10 mouse cellular contexts compared by ENCODE assay signal in the genomic region with DNA sequence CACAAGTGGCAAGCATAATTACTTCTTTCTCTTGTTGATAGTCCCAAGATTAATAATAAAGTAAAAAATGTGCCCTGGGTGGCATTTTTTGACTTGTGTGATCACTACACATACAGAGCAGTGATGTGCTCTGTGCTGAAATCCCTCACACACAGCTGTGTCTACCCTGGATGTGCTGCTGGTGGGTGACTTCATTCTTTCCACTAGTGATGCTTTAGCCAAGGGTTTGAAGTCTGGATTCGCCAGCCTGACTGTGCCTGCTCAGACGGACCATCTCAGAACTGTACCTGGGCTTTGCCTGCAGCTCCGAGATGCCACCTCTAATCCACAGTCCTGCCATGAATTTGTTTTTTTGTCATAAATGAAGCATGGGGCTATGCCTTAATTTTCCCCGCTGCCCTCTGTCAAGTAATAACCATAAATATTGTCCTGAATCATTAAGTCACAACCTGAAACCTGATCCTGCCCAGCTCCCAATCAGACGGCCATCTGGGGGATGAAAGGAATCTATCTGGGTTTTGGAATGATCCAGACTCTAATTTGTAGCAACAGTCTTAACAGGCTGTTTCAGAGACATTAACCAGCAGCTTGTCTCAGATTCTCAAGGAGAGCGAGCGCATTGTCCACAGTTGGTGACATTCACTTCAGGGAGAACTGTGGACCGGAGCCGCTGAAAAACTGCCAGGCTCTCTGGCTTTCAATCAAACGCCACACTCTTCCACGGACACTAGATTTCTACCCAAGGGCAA.
A peak's percentile ranks its signal among the peaks of the same experiment; 100 is the strongest.
DNase-seq lines count a peak whose midpoint lies in the region; ATAC-seq and TF ChIP-seq lines count a peak whose summit lies in the region.
"Had no signal": no experiment of that assay in that cellular context is flagged by ENCODE, and none has a peak within 500 bp of the region (broad histone marks: within the 10 kb centered on the region; RNA-seq: fewer than 3 reads in every experiment).

No protein-coding gene starts in this region.

- WGBS in kidney, embryonic 14.5 days = 11% methylated on average over 11 of the region's 11 CpGs
- 37% methylated on average over 11 of the region's 11 CpGs for WGBS in kidney, adult 2 months
- WGBS in midbrain, embryonic 16.5 days = 42% methylated on average over 11 of the region's 11 CpGs

- peaks cover 64% of the 10 kb centered on the region for H3K4me1 ChIP-seq in kidney, embryonic 14.5 days (ENCODE audit: control insufficient read depth, insufficient read depth, low read length)
- 0 out of 2 replicates have a peak, but pooled peaks cover 4% of the 10 kb centered on the region for H3K4me1 ChIP-seq in kidney, adult 2 months (ENCODE audit: control insufficient read depth, insufficient read depth, low read length)
- H3K4me1 ChIP-seq in midbrain, embryonic 16.5 days (ENCODE audit: control insufficient read depth, insufficient read depth, low read length) = peaks cover 23% of the 10 kb centered on the region

- ATAC-seq in kidney, embryonic 14.5 days (ENCODE audit: low FRiP score, low TSS enrichment) = 0 out of 2 replicates have a peak, but pooled peaks have one; percentile 14
- no peak for ATAC-seq in midbrain, embryonic 16.5 days

- no peaks in the 10 kb centered on the region for H3K27me3 ChIP-seq in kidney, embryonic 14.5 days (ENCODE audit: control insufficient read depth, insufficient read depth, low read length)
- H3K27me3 ChIP-seq in kidney, adult 2 months (replicated peaks; ENCODE audit: control insufficient read depth, insufficient read depth, low read length) = no peaks in the 10 kb centered on the region
- H3K27me3 ChIP-seq in midbrain, embryonic 16.5 days (ENCODE audit: control insufficient read depth, insufficient read depth, low read depth, low read length) = no peaks in the 10 kb centered on the region

- TF ChIP-seq POLR2A in kidney, adult 2 months (IDR thresholded peaks at IDR 0.05; ENCODE audit: low read depth, low read length) = no peak

- no peak for TF ChIP-seq CTCF in kidney, adult 2 months (conservative IDR thresholded peaks at IDR 0.05; ENCODE audit: insufficient read depth, insufficient read length, low read depth, low read length)

- no peaks in the 10 kb centered on the region for H3K9me3 ChIP-seq in kidney, embryonic 14.5 days (ENCODE audit: control insufficient read depth, low read length)
- no peaks in the 10 kb centered on the region for H3K9me3 ChIP-seq in midbrain, embryonic 16.5 days (replicated peaks; ENCODE audit: control insufficient read depth, low read length, poor library complexity, severe bottlenecking)

- H3K36me3 ChIP-seq in kidney, embryonic 14.5 days (ENCODE audit: control insufficient read depth, insufficient read depth, low read length) = no peaks in the 10 kb centered on the region
- no peaks in the 10 kb centered on the region for H3K36me3 ChIP-seq in kidney, adult 2 months (ENCODE audit: control insufficient read depth, insufficient read depth, low read length)
- H3K36me3 ChIP-seq in midbrain, embryonic 16.5 days (ENCODE audit: control insufficient read depth, insufficient read depth, low read length) = no peaks in the 10 kb centered on the region

- no peak overlapping the region for H3K4me2 ChIP-seq in kidney, embryonic 14.5 days (replicated peaks; ENCODE audit: low read depth, low read length)
- no peak overlapping the region for H3K4me2 ChIP-seq in midbrain, embryonic 16.5 days (ENCODE audit: low read length)

- peak; percentile 13 to 39 for DNase-seq in cerebellum, postnatal 25 days
- no peak for DNase-seq in cerebellum, adult 8-10 months
- DNase-seq in kidney, adult 2 months = no peak
- DNase-seq in forelimb bud, embryonic 11.5 days (ENCODE audit: low read depth, low spot score) = peak; percentile 85
- DNase-seq in testis, postnatal 10 days (ENCODE audit: low spot score) = no peak
- DNase-seq in right cerebral cortex, adult 2 months (ENCODE audit: low spot score in 2 of 2) = no peak
- DNase-seq: kidney, adult 18-20 months had no signal

- H3K4me3 ChIP-seq in kidney, embryonic 14.5 days (ENCODE audit: low read length) = no peak overlapping the region
- H3K4me3 ChIP-seq in kidney, adult 2 months (ENCODE audit: insufficient read depth, low read depth, low read length) = no peak overlapping the region
- no peak overlapping the region for H3K4me3 ChIP-seq in midbrain, embryonic 16.5 days (ENCODE audit: low read depth, low read length)

- H3K27ac ChIP-seq in kidney, embryonic 14.5 days (ENCODE audit: low read depth, low read length) = peak overlapping the region; percentile 73
- H3K27ac ChIP-seq in kidney, adult 2 months (ENCODE audit: insufficient read depth, low read depth, low read length) = no peak overlapping the region
- 0 out of 2 replicates have a peak overlapping the region, but pooled peaks have one; percentile 12 for H3K27ac ChIP-seq in midbrain, embryonic 16.5 days (ENCODE audit: low read length)
- H3K27ac ChIP-seq: liver, embryonic 14.5 days had no signal

- H3K9ac ChIP-seq in kidney, embryonic 14.5 days (ENCODE audit: low read depth, low read length) = no peak overlapping the region
- H3K9ac ChIP-seq in midbrain, embryonic 16.5 days (ENCODE audit: low read depth, low read length) = no peak overlapping the region
- H3K9ac ChIP-seq: liver, embryonic 14.5 days had no signal

Comparison
In these comparisons a context has a peak if more than half of its experiments do, and no peak if none do; other contexts are left out.
1. DNase-seq: peak in cerebellum, postnatal 25 days (2 of 2) and forelimb bud, embryonic 11.5 days (single experiment); none in cerebellum, adult 8-10 months (single experiment), kidney, adult 2 months (single experiment), testis, postnatal 10 days (single experiment) and right cerebral cortex, adult 2 months (0 of 2).